Mouse (Mus musculus): ENCODE data around the gene Atp6v1g2. TPM values are rescaled to one million over a fixed set of nuclear protein-coding genes. Genes with fewer than 3 reads are reported as not detected.

Atp6v1g2 gene
- total RNA-seq, 4 experiments from 2014 or later = 552 to 589 (median 575) TPM

DNA sequence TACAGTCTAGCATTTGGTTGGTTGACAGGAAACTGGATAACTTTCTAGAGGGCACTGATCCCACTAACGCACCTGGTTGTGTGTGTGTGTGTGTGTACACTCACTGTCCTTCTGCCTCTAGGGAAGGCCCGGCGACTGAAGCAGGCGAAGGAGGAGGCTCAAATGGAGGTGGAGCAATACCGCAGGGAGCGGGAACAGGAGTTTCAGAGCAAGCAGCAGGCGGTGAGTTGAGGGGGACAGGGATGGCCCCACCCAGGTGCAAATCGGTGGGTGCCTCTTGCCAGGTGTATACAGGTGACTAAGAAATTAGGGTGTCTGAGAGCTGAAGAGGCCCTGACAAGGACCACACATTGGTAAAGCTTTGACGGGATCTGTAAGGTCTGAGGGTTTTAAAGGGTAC lies 3.5 kb downstream of the Atp6v1g2 start:
- peak in 1 of 2 experiments; percentile 50 for DNase-seq (ENCODE audit: low spot score in 2 of 2)

- no peak for DNase-seq (ENCODE audit: low spot score in 2 of 2)
Observed at GRCm38 (mm10) chr17:35237504-35237903, 4.0 kb downstream of the Atp6v1g2 start.

GRCm38 (mm10) chr17:35239700-35240099 lies 6.2 kb downstream of the Atp6v1g2 start:
- no peak for DNase-seq (ENCODE audit: low spot score in 2 of 2)

GRCm38 (mm10) chr17:35240384-35241304 lies 7.2 kb downstream of the Atp6v1g2 start:
- no peak for DNase-seq (ENCODE audit: low spot score in 2 of 2)

DNA sequence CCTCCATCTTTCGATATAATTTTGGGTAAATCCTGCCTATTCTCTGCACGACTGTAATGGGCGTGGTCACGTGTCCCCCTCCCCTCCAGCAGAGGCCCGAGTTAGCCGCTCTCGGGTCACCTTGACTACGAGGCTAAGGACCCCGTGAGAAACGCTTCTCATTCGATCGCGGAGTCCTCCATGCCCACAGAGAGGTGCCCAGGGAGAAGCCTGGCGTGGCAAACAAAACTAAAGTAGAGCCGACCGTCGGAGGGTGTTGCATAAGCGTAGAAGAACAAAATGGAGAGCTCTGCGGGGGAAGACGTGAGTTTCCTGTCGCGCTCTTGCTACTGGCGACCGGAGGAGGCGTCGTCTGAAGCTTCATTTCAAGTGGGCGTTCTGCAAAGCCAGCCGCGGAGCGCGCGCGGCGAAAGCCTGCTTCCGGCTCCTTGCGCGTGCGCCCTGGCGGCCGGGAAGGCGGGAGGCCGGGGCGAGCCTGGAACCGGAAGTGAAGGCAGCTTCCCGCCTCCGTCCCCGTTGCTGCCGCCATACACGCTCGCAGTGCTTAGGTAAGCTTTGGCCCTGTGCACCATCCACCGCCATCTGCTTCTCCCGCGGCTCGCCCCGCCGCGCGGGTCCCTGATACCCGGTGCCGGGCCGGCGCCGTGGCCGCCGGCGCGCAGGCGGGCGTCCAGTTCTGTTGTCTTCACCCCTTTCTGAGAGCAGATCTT lies 8.0 kb downstream of the Atp6v1g2 start, which contains the start of gene Ddx39b:
Gene Ddx39b, plus strand, starts transcription at position 442 of the 710 bp plus-strand sequence.
- DNase-seq (ENCODE audit: low spot score in 2 of 2) = peak; percentile 96

- peak in 1 of 2 experiments; percentile 74 for DNase-seq (ENCODE audit: low spot score in 2 of 2)
Observed at GRCm38 (mm10) chr17:35242015-35242941, 8.8 kb downstream of the Atp6v1g2 start.

- peak in 1 of 2 experiments; percentile 54 for DNase-seq (ENCODE audit: low spot score in 2 of 2)
Observed at GRCm38 (mm10) chr17:35243086-35243485, 9.6 kb downstream of the Atp6v1g2 start.

DNA sequence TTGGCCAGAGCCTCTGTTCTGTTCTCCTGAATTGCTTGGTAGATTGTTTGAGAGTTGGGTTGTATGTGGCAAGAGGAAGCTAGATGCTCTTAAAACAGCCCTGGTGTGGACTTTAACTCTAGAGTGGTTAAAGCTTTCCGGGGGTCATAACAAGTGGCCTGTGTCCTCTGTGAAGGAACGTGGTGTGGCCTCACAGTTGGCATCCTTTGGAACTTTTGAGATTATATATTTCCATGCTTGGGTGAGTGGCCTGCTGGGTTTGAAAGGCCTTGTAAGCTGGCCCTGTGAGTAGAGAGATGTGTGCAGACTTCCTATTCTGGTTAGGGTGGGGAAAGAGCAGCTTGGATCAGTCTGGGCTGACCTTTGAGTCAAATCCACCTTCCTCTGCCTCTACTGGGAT lies 11.5 kb downstream of the Atp6v1g2 start:
- DNase-seq (ENCODE audit: low spot score in 2 of 2) = no peak

DNA sequence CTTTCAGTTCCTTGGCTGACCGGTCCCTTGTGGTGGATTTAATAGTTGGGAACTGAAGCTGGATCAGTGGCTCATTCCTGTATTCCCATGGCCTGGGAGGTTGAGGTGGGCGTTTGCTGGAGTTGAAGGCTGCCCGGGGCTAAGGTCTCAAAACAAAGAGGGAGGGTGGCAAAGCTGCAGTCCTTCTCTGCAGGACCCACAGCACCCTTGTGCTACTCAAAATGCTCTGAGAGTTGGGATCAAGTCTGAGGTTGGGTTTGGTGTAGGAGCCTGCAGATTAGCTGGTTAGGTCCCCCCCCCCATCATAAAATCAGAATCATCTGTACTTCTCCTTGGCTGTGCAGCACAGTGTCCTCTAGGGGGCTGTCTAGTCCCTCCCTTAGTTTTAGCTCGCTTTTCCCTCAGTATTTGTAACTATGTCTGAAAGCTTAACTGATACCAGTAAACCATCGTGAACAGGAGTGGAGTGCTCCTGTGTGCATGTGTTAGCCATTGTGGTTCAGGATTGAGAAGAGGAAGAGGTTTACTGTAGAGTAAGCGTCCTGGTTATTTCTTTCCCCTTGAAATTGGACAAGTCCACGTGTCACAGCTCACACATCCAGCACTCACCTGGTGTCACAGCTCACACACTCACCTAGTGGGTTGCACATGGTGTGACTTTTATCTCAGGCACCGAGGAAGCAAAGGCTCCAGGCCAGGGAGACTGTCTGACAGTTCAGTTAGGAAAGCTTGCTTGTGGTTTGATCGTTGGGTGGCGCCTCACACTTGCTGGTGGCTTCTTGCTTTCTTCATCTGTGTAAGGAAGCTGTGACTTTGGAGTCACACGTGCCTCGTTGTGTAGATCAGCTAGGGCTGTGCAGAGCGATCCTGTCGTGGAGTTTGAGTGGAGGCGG lies 12.5 kb downstream of the Atp6v1g2 start:
- DNase-seq (ENCODE audit: low spot score in 2 of 2) = no peak

DNA sequence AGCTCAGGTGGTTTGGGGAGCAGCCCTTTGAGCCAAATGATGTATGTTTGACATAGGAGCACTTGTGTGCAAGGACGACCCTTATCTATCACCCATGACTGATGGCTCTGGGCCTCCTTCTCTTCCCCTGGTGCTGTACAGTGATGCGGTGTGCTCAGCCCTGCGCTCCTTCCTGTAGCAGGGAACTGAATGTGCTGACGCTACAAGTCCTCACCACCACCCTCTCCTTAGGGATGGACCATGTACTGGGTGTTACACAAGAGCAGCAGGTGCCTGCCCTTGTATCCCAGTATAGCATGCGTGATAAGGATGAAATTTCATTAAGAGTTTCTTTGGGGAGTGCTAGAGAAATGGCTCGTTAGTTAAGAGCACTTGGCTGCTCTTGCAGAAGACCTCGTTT lies 13.7 kb downstream of the Atp6v1g2 start:
- DNase-seq (ENCODE audit: low spot score in 2 of 2) = no peak

DNA sequence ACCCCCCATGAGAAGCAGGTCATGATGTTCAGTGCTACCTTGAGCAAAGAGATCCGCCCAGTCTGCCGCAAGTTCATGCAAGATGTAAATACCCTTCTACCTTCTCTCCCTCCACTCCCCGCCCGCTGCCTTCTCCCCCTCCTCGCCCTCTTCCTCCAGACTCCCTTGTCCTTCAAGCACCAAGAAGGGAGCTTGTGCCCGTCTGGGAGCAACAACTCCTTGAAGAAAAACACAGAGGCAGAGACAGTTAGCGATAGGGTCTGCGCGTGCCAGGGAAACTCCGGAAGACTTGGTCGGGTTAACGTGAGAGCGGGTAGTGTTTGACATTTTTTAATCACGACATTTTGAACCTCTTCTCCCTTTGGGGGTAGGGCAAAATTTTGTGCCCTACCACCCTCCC lies 15.5 kb downstream of the Atp6v1g2 start:
- no peak for DNase-seq (ENCODE audit: low spot score in 2 of 2)

DNA sequence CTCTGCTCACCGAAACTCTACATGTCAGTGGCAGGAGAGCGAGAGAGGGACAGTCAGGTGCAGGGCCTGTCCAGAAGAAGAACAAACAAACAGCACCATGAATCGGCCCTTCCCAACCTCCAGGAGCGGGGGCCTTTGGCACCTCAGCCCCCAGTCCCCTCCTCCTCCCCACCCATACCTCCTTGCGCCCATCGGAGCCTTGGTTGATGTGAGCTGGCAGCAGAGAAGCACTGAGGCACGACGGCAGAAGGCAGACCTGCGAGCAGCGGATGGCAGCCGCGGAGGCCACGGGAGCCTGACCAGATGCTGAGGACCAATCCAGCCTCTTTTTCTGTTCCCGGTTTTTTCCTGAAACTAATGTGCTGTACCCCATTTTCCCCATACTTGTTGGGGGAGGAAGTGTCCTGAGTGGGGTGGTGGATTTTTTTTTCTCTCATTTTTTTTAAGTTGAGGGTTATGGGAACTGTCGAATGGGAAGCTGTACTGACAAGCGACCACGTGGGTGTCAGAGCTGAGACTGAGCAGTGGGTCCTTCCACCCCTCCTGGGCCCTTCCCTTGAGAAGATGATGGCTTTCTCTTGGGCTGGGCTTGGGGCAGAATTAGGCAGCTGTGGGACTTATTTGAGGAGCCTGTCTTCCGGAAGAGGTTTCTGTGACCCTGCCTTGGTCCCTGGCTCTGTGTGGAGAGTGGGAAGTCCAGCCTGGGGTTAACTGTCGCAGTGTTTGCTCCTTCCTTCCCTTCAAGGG lies 16.2 kb downstream of the Atp6v1g2 start:
- DNase-seq (ENCODE audit: low spot score in 2 of 2) = no peak

DNA sequence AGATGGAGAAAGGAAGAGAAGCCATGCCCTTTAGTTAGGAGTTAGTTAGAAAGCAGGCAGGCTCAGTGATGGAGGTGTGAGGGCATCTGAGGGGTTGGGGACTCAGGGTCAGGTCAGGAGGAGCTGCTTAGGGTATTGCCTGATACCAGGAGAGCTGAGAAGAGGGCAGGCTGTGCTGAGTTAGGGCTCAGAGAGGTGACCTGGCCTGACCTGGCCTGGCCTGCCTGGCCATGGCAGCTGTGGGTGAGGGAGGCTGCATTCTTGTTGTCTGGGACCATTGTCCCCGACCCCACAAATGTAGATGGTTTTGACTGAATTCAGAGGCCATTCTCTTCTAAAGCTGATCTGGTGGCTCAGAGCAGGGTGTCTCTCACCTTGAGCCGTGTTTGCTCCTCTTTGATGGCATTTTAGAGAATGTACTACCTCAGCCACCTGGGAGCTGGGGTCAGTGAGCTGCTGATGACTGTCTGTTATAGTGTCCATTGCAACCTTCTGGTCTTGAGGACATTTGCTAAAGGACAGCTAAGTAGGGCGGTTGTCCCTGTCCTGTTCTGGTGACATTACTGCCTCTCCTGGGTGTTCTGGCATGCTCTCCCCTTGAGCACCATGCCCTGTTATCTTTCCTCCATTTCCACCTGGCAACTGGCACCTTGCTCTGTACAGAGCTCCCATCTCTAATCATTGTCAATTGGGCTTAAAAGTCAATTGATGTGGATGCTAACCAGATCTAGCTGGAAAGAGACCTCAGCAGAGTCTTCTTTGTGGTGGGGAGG lies 17.1 kb downstream of the Atp6v1g2 start:
- no peak for DNase-seq (ENCODE audit: low spot score in 2 of 2)

DNA sequence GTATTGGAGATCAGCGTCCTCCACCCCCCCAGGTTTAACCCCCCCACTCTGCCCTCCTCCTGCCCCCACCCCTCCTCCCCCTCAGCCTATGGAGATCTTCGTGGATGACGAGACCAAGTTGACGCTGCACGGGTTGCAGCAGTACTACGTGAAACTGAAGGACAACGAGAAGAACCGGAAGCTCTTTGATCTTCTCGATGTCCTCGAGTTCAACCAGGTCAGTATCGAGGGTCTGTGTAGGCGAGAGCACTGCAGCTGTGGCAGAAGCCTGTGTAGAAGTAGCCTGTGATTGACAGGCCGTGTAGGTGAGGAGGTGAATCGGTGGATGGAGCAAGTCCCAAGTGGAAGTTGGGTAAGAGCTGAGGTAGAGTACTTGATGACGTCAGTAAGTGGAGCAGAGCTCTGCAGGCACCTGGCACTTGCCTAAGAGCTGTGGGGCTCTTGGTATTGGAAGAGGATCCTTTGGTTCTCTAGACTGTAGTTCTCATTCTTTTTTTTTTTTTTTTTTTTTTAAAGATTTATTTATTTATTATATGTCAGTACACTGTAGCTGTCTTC lies 17.8 kb downstream of the Atp6v1g2 start:
- DNase-seq (ENCODE audit: low spot score in 2 of 2) = no peak

GRCm38 (mm10) chr17:35251981-35252380 lies 18.5 kb downstream of the Atp6v1g2 start:
- no peak for DNase-seq (ENCODE audit: low spot score in 2 of 2)

DNA sequence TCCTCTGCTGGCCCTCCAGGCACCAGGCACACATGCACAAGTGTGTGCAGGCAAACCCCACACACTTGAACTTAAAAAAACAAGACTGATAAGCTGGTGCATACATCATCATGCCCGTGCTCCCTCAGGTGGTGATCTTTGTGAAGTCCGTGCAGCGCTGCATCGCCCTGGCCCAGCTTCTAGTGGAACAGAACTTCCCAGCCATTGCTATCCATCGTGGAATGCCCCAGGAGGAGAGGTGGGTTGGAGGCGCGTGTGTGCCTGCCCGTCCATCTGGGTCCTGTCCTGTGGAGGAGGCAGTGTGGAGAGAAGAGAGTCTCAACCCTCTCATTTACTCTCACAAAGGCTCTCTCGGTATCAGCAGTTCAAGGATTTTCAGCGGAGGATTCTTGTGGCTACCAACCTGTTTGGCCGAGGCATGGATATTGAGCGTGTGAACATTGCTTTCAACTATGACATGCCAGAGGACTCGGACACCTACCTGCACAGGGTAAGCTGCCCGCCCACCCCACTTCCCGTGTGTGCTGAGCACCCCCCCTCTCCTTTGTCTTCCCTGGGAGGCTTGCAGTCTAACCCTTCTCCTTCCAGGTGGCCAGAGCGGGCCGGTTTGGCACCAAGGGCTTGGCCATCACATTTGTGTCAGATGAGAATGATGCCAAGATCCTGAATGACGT lies 19.3 kb downstream of the Atp6v1g2 start:
- no peak for DNase-seq (ENCODE audit: low spot score in 2 of 2)

DNA sequence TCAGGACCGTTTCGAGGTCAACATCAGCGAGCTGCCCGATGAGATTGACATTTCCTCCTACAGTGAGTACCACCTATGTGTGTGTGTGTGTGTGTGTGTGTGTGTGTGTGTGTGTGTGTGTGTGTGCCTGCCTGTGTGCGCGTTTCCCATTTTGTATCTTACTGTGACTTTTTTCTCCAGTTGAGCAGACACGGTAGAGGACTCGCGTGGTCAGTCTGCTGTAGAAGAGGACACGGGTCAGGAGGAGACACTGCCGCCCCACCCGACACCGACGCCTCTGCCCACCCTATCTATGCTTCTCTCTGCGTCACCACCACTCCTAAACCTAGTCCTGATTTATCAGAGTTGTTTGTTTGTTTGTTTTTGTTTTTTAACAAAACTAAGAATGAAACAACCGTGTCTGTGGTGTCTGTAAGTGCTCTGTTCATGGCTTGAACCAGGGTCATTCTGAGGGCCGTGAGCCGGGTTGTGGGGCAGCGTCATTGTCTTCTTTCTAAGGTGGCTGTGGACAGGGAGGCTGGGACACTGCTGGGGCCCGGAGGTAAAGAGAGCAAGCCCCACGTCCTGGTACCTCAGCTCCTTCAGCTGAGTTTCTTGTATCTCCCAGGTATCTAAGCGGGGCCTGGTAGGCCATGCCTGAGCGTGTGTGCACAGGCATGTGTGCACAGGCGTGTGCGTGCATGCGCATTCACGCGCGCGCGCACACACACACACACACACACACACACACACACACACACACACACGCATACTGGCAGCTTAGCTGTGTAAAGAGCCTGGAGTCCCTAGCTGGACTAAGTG lies 20.0 kb downstream of the Atp6v1g2 start:
- no peak for DNase-seq (ENCODE audit: low spot score in 2 of 2)

All from left cerebral cortex, adult 8-10 months (tissue).